Mouse (Mus musculus): ENCODE results near the gene Foxp2. TPM values are rescaled to one million over a fixed set of nuclear protein-coding genes. Genes with fewer than 3 reads are reported as not detected.

The Foxp2 gene
- polyA plus RNA-seq, 1 experiment from 2014 or later = 9.5 TPM

DNA sequence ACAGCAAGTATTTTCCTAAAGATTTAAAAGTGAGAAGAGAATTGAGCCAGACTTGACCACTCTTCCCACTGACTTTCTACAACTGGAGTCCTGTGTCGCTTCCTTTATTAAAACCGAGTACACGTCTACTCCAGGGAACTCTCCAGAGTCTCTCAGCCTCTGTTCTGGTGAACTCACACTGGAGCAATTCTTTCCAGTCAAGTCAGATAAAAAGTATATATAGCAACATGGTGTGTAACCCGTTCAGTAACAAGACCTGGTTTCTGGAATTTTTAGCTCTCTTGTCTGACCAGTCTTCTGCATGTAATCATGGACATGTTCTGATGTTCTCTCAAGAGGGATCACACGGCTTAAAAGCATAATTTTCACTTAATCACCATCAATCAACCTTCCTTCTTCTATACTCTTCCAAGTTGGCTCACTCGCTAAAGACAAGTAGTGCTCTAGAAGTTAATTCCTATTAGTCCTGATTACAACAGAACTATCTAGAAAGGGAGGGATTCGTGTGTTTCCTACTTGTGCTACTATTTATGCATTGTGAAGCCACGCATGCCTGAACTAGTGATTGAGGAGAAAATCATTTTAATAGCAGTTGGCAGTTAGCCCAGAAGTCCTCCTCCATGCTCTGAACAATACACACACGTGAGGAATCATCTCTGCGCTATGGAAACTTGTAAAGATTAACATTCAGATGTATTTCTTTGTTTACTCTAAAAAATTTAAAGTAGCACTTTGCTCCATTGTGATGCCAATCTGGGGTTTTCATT lies 341.2 kb downstream of the Foxp2 start:
- H3K9me3 ChIP-seq (ENCODE audit: control insufficient read depth, low read length) = no peaks in the 10 kb centered on the region
- no peak overlapping the region for H3K9ac ChIP-seq (ENCODE audit: low read length)
- no peaks in the 10 kb centered on the region for H3K36me3 ChIP-seq (ENCODE audit: control insufficient read depth, insufficient read depth, low read length)
- no peak for ATAC-seq (ENCODE audit: insufficient number of reproducible peaks, insufficient read depth, low FRiP score, low read depth)
- WGBS = 24% methylated on average over 10 of the region's 10 CpGs
- H3K4me3 ChIP-seq (ENCODE audit: control insufficient read depth in 1 of 2, insufficient read depth in 1 of 2, low read depth in 1 of 2, low read length in 2 of 2) = no peak overlapping the region
- H3K27ac ChIP-seq (replicated peaks in 1 of 2; ENCODE audit: control insufficient read depth in 1 of 2, insufficient read depth in 1 of 2, low read depth in 2 of 2, low read length in 2 of 2) = peak overlapping the region; percentile 76 to 78
- H3K27me3 ChIP-seq (ENCODE audit: control insufficient read depth, insufficient read depth, low read length) = no peaks in the 10 kb centered on the region
- H3K4me1 ChIP-seq (ENCODE audit: control insufficient read depth in 2 of 2, insufficient read depth in 2 of 2, low read length in 2 of 2) = peaks cover 0 to 4% of the 10 kb centered on the region in 2 experiments; a peak in 1 of 4 replicates
- peak overlapping the region; percentile 9; the same call in 1 of the 2 replicates for H3K4me2 ChIP-seq (ENCODE audit: low read length)

GRCm38 (mm10) chr6:15257393-15257792 lies 356.2 kb downstream of the Foxp2 start:
- H3K9me3 ChIP-seq (ENCODE audit: control insufficient read depth, low read length) = no peaks in the 10 kb centered on the region
- H3K4me3 ChIP-seq (ENCODE audit: control insufficient read depth in 1 of 2, insufficient read depth in 1 of 2, low read depth in 1 of 2, low read length in 2 of 2) = no peak overlapping the region
- no peak overlapping the region for H3K9ac ChIP-seq (ENCODE audit: low read length)
- H3K27ac ChIP-seq (replicated peaks in 1 of 2; ENCODE audit: control insufficient read depth in 1 of 2, insufficient read depth in 1 of 2, low read depth in 2 of 2, low read length in 2 of 2) = no peak overlapping the region
- no peaks in the 10 kb centered on the region for H3K27me3 ChIP-seq (ENCODE audit: control insufficient read depth, insufficient read depth, low read length)
- ATAC-seq (ENCODE audit: insufficient number of reproducible peaks, insufficient read depth, low FRiP score, low read depth) = no peak
- 5% methylated on average over 7 of the region's 7 CpGs for WGBS
- no peaks in the 10 kb centered on the region for H3K36me3 ChIP-seq (ENCODE audit: control insufficient read depth, insufficient read depth, low read length)
- H3K4me2 ChIP-seq (ENCODE audit: low read length) = peak overlapping the region; percentile 47
- H3K4me1 ChIP-seq (ENCODE audit: control insufficient read depth in 2 of 2, insufficient read depth in 2 of 2, low read length in 2 of 2) = peaks cover 0 to 5% of the 10 kb centered on the region in 2 experiments; a peak in 1 of 4 replicates

- H3K27ac ChIP-seq (replicated peaks in 1 of 2; ENCODE audit: control insufficient read depth in 1 of 2, insufficient read depth in 1 of 2, low read depth in 2 of 2, low read length in 2 of 2) = no peak overlapping the region
- no peaks in the 10 kb centered on the region for H3K36me3 ChIP-seq (ENCODE audit: control insufficient read depth, insufficient read depth, low read length)
- no peak overlapping the region for H3K4me3 ChIP-seq (ENCODE audit: control insufficient read depth in 1 of 2, insufficient read depth in 1 of 2, low read depth in 1 of 2, low read length in 2 of 2)
- WGBS = 66% methylated on average over 6 of the region's 6 CpGs
- no peaks in the 10 kb centered on the region for H3K9me3 ChIP-seq (ENCODE audit: control insufficient read depth, low read length)
- no peak for ATAC-seq (ENCODE audit: insufficient number of reproducible peaks, insufficient read depth, low FRiP score, low read depth)
- H3K27me3 ChIP-seq (ENCODE audit: control insufficient read depth, insufficient read depth, low read length) = no peaks in the 10 kb centered on the region
- H3K4me2 ChIP-seq (ENCODE audit: low read length) = peak overlapping the region; percentile 47
- H3K9ac ChIP-seq (ENCODE audit: low read length) = no peak overlapping the region
- H3K4me1 ChIP-seq (ENCODE audit: control insufficient read depth in 2 of 2, insufficient read depth in 2 of 2, low read length in 2 of 2) = peaks cover 0 to 5% of the 10 kb centered on the region in 2 experiments; a peak in 1 of 4 replicates
These were observed 356.7 kb downstream of the Foxp2 start for GRCm38 (mm10) chr6:15257893-15258292.

GRCm38 (mm10) chr6:15268136-15268535 lies 367.0 kb downstream of the Foxp2 start:
- Histone ChIP-seq H3K9ac (ENCODE audit: low read length) (no peak overlapping the region), H3K36me3 (ENCODE audit: control insufficient read depth, insufficient read depth, low read length) (no peaks in the 10 kb centered on the region), H3K27ac (replicated peaks in 1 of 2; ENCODE audit: control insufficient read depth in 1 of 2, insufficient read depth in 1 of 2, low read depth in 2 of 2, low read length in 2 of 2) (no peak overlapping the region), H3K4me2 (ENCODE audit: low read length) (no peak overlapping the region), H3K27me3 (ENCODE audit: control insufficient read depth, insufficient read depth, low read length) (no peaks in the 10 kb centered on the region), H3K4me3 (ENCODE audit: control insufficient read depth in 1 of 2, insufficient read depth in 1 of 2, low read depth in 1 of 2, low read length in 2 of 2) (no peak overlapping the region), H3K9me3 (ENCODE audit: control insufficient read depth, low read length) (no peaks in the 10 kb centered on the region), H3K4me1 (ENCODE audit: control insufficient read depth in 2 of 2, insufficient read depth in 2 of 2, low read length in 2 of 2) (peaks cover 0 to 5% of the 10 kb centered on the region in 2 experiments; a peak in 1 of 4 replicates)
- WGBS = 91% methylated on average over 2 of the region's 2 CpGs
- no peak for ATAC-seq (ENCODE audit: insufficient number of reproducible peaks, insufficient read depth, low FRiP score, low read depth)

DNA sequence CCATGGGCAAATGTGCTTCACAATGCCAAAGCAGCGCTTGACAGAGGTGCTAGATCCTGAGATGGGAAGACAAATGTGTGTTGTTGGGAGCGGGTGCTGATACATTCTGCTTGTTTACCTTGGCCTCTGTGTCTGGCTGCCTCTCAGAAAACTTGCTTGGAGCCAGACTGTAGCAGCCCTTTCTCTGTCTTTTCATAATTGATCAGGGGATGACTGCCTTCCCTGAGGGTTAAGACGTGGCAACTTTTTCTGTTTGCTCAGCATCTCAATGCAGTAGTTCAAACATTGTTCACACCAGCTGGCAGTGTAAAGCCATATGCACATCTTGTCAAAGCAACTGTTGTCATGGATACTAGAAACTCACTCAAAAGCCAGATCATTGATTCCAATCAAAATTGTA lies 384.1 kb downstream of the Foxp2 start:
- Histone ChIP-seq H3K27me3 (ENCODE audit: control insufficient read depth, insufficient read depth, low read length) (no peaks in the 10 kb centered on the region), H3K4me2 (ENCODE audit: low read length) (no peak overlapping the region), H3K4me1 (ENCODE audit: control insufficient read depth in 2 of 2, insufficient read depth in 2 of 2, low read length in 2 of 2) (no peaks in the 10 kb centered on the region; a peak in 1 of 4 replicates), H3K27ac (replicated peaks in 1 of 2; ENCODE audit: control insufficient read depth in 1 of 2, insufficient read depth in 1 of 2, low read depth in 2 of 2, low read length in 2 of 2) (no peak overlapping the region), H3K36me3 (ENCODE audit: control insufficient read depth, insufficient read depth, low read length) (no peaks in the 10 kb centered on the region), H3K9ac (ENCODE audit: low read length) (no peak overlapping the region), H3K4me3 (ENCODE audit: control insufficient read depth in 1 of 2, insufficient read depth in 1 of 2, low read depth in 1 of 2, low read length in 2 of 2) (no peak overlapping the region), H3K9me3 (ENCODE audit: control insufficient read depth, low read length) (no peaks in the 10 kb centered on the region)
- no peak for ATAC-seq (ENCODE audit: insufficient number of reproducible peaks, insufficient read depth, low FRiP score, low read depth)
- 63% methylated on average over 3 of the region's 3 CpGs for WGBS

- WGBS = 54% methylated on average over 5 of the region's 5 CpGs
- no peak overlapping the region for H3K9ac ChIP-seq (ENCODE audit: low read length)
- H3K27ac ChIP-seq (replicated peaks in 1 of 2; ENCODE audit: control insufficient read depth in 1 of 2, insufficient read depth in 1 of 2, low read depth in 2 of 2, low read length in 2 of 2) = no peak overlapping the region
- ATAC-seq (ENCODE audit: insufficient number of reproducible peaks, insufficient read depth, low FRiP score, low read depth) = no peak
- no peaks in the 10 kb centered on the region for H3K4me1 ChIP-seq (ENCODE audit: control insufficient read depth in 2 of 2, insufficient read depth in 2 of 2, low read length in 2 of 2)
- H3K4me3 ChIP-seq (ENCODE audit: control insufficient read depth in 1 of 2, insufficient read depth in 1 of 2, low read depth in 1 of 2, low read length in 2 of 2) = no peak overlapping the region
- no peaks in the 10 kb centered on the region for H3K36me3 ChIP-seq (ENCODE audit: control insufficient read depth, insufficient read depth, low read length)
- no peak overlapping the region for H3K4me2 ChIP-seq (ENCODE audit: low read length)
- no peaks in the 10 kb centered on the region for H3K27me3 ChIP-seq (ENCODE audit: control insufficient read depth, insufficient read depth, low read length)
- no peaks in the 10 kb centered on the region for H3K9me3 ChIP-seq (ENCODE audit: control insufficient read depth, low read length)
These were observed 392.9 kb downstream of the Foxp2 start for GRCm38 (mm10) chr6:15294081-15294480.

DNA sequence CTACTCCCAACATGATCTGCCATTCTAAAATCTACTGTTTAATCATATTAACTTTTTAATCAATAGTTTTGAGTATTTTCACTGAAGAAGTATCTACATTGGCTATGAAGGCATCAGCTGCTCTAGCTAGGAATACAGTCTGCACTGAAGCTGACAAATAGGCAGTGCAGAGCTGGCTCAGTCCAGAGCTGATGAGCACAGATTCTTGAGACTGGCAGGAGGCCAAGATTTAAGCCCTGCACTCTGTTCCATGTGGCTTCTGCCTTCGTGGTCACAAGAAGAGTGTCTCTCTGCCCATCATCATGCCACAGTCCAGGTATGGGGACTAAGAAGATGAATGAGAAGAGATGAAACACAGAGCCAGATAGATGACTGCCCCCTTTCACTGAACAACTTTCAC lies 398.1 kb downstream of the Foxp2 start:
- Histone ChIP-seq H3K27me3 (ENCODE audit: control insufficient read depth, insufficient read depth, low read length) (no peaks in the 10 kb centered on the region), H3K9ac (ENCODE audit: low read length) (no peak overlapping the region), H3K4me2 (ENCODE audit: low read length) (no peak overlapping the region), H3K9me3 (ENCODE audit: control insufficient read depth, low read length) (no peaks in the 10 kb centered on the region), H3K27ac (replicated peaks in 1 of 2; ENCODE audit: control insufficient read depth in 1 of 2, insufficient read depth in 1 of 2, low read depth in 2 of 2, low read length in 2 of 2) (no peak overlapping the region), H3K36me3 (ENCODE audit: control insufficient read depth, insufficient read depth, low read length) (no peaks in the 10 kb centered on the region), H3K4me3 (ENCODE audit: control insufficient read depth in 1 of 2, insufficient read depth in 1 of 2, low read depth in 1 of 2, low read length in 2 of 2) (no peak overlapping the region), H3K4me1 (ENCODE audit: control insufficient read depth in 2 of 2, insufficient read depth in 2 of 2, low read length in 2 of 2) (no peaks in the 10 kb centered on the region)
- no peak for ATAC-seq (ENCODE audit: insufficient number of reproducible peaks, insufficient read depth, low FRiP score, low read depth)
- 0% methylated on average over 1 of the region's 1 CpGs for WGBS

GRCm38 (mm10) chr6:15310671-15311070 lies 409.5 kb downstream of the Foxp2 start:
- no peaks in the 10 kb centered on the region for H3K27me3 ChIP-seq (ENCODE audit: control insufficient read depth, insufficient read depth, low read length)
- H3K4me3 ChIP-seq (ENCODE audit: control insufficient read depth in 1 of 2, insufficient read depth in 1 of 2, low read depth in 1 of 2, low read length in 2 of 2) = no peak overlapping the region
- H3K27ac ChIP-seq (replicated peaks in 1 of 2; ENCODE audit: control insufficient read depth in 1 of 2, insufficient read depth in 1 of 2, low read depth in 2 of 2, low read length in 2 of 2) = no peak overlapping the region
- H3K9me3 ChIP-seq (ENCODE audit: control insufficient read depth, low read length) = no peaks in the 10 kb centered on the region
- 48% methylated on average over 5 of the region's 5 CpGs for WGBS
- H3K4me2 ChIP-seq (ENCODE audit: low read length) = no peak overlapping the region
- no peak for ATAC-seq (ENCODE audit: insufficient number of reproducible peaks, insufficient read depth, low FRiP score, low read depth)
- no peaks in the 10 kb centered on the region for H3K36me3 ChIP-seq (ENCODE audit: control insufficient read depth, insufficient read depth, low read length)
- no peaks in the 10 kb centered on the region for H3K4me1 ChIP-seq (ENCODE audit: control insufficient read depth in 2 of 2, insufficient read depth in 2 of 2, low read length in 2 of 2)
- H3K9ac ChIP-seq (ENCODE audit: low read length) = no peak overlapping the region
